Mouse (Mus musculus) R1 (cell line): ENCODE measurements around the gene Elmo1.

Experiments used
- DNase-seq: peaks from one replicate; pipeline ENCODE4 v3.0.0-alpha.2; 2018; ENCODE audit warnings: low read depth, low spot score

Elmo1 gene

GRCm38 (mm10) chr13:20517702-20518101 is 427.3 kb downstream of the Elmo1 start:
- no peak for DNase-seq

GRCm38 (mm10) chr13:20521492-20521891 is 431.1 kb downstream of the Elmo1 start:
- no peak for DNase-seq

- no peak for DNase-seq
These were observed 433.3 kb downstream of the Elmo1 start for GRCm38 (mm10) chr13:20523671-20524070.

- DNase-seq: no peak
These were observed 435.4 kb downstream of the Elmo1 start for GRCm38 (mm10) chr13:20525844-20526243.

- DNase-seq: no peak
These were observed 446.7 kb downstream of the Elmo1 start for GRCm38 (mm10) chr13:20537053-20537452.

- DNase-seq: no peak
These were observed 447.1 kb downstream of the Elmo1 start for GRCm38 (mm10) chr13:20537487-20537886.

GRCm38 (mm10) chr13:20538216-20539070 is 448.0 kb downstream of the Elmo1 start:
- no peak for DNase-seq

- no peak for DNase-seq
These were observed 449.2 kb downstream of the Elmo1 start for GRCm38 (mm10) chr13:20539631-20540030.

GRCm38 (mm10) chr13:20546568-20547204 is 456.3 kb downstream of the Elmo1 start:
- DNase-seq: no peak

- DNase-seq: no peak
These were observed 459.6 kb downstream of the Elmo1 start for GRCm38 (mm10) chr13:20549983-20550382.

- no peak for DNase-seq
These were observed 461.2 kb downstream of the Elmo1 start for GRCm38 (mm10) chr13:20551559-20551958.

- DNase-seq: no peak
These were observed 465.6 kb downstream of the Elmo1 start for GRCm38 (mm10) chr13:20555853-20556452.

- no peak for DNase-seq
These were observed 466.3 kb downstream of the Elmo1 start for GRCm38 (mm10) chr13:20556739-20557138.

- DNase-seq: no peak
These were observed 466.8 kb downstream of the Elmo1 start for GRCm38 (mm10) chr13:20557156-20557555.

- DNase-seq: no peak
These were observed 468.0 kb downstream of the Elmo1 start for GRCm38 (mm10) chr13:20558376-20558775.

GRCm38 (mm10) chr13:20564414-20564813 is 474.0 kb downstream of the Elmo1 start:
- peak; percentile 66 for DNase-seq

GRCm38 (mm10) chr13:20575186-20575585 is 484.8 kb downstream of the Elmo1 start:
- no peak for DNase-seq

GRCm38 (mm10) chr13:20585868-20586267 is 495.5 kb downstream of the Elmo1 start:
- DNase-seq: no peak

- no peak for DNase-seq
These were observed 496.1 kb downstream of the Elmo1 start for GRCm38 (mm10) chr13:20586462-20586861.

GRCm38 (mm10) chr13:20590983-20591382 is 500.6 kb downstream of the Elmo1 start:
- no peak for DNase-seq

GRCm38 (mm10) chr13:20597307-20597706 is 506.9 kb downstream of the Elmo1 start:
- DNase-seq: no peak

GRCm38 (mm10) chr13:20598618-20599017 is 508.2 kb downstream of the Elmo1 start:
- no peak for DNase-seq

GRCm38 (mm10) chr13:20600246-20600645 is 509.9 kb downstream of the Elmo1 start:
- DNase-seq: peak; percentile 76
